Mouse (Mus musculus) forebrain, embryonic 14.5 days (tissue): ENCODE measurements around the gene Gnao1. TPM values are rescaled to one million over a fixed set of nuclear protein-coding genes. Genes with fewer than 3 reads are reported as not detected.
A peak's percentile ranks its signal among the peaks of the same experiment; 100 is the strongest.

ENCODE experiments used
- ATAC-seq: fragments of 200-750 bp; cut with Nextera tagmentation; 2 replicates; pipeline ENCODE4 v1.8.0; 2017; ENCODE audit warnings: mild to moderate bottlenecking, moderate library complexity
- DNase-seq: peaks from one replicate; pipeline ENCODE4 v3.0.0-alpha.2; 2015; ENCODE audit warnings: low spot score
- H3K27ac ChIP-seq: fragments of 300-500 bp; sonication (generic); 2 replicates; pipeline ENCODE4 v1.5.1; 2014; ENCODE audit warnings: low read depth, mild to moderate bottlenecking, control low read depth, low read length, moderate library complexity
- H3K27me3 ChIP-seq: fragments of 300-500 bp; sonication (generic); replicated peaks from 2 replicates; pipeline ENCODE4 v1.6.1; 2014; ENCODE audit warnings: low read length, control low read depth, mixed read lengths; ENCODE audit not compliant: control insufficient read depth, insufficient read depth
- H3K36me3 ChIP-seq: fragments of 300-500 bp; sonication (generic); 2 replicates; pipeline ENCODE4 v1.6.1; 2014; ENCODE audit warnings: low read length, control low read depth; ENCODE audit not compliant: control insufficient read depth, insufficient read depth
- H3K4me1 ChIP-seq: fragments of 300-500 bp; sonication (generic); 2 replicates; pipeline ENCODE4 v1.6.1; 2014; ENCODE audit warnings: antibody characterized with exemption, low read length, control low read depth; ENCODE audit not compliant: control insufficient read depth, insufficient read depth
- H3K4me2 ChIP-seq: fragments of 300-500 bp; sonication (generic); 2 replicates; pipeline ENCODE4 v1.6.1; 2014; ENCODE audit warnings: mild to moderate bottlenecking, control low read depth, low read length
- H3K4me3 ChIP-seq: fragments of 300-500 bp; sonication (generic); 2 replicates; pipeline ENCODE4 v1.5.1; 2014; ENCODE audit warnings: low read depth, low read length, control low read depth
- H3K9ac ChIP-seq: fragments of 300-500 bp; sonication (generic); 2 replicates; pipeline ENCODE4 v1.6.1; 2014; ENCODE audit warnings: mild to moderate bottlenecking, low read length, control low read depth, moderate library complexity
- H3K9me3 ChIP-seq: fragments of 300-500 bp; sonication (generic); replicated peaks from 2 replicates; pipeline ENCODE4 v1.6.1; 2016; ENCODE audit warnings: low read length, control low read depth, mixed read lengths; ENCODE audit not compliant: control insufficient read depth
- WGBS: fragments of 180-500 bp; shearing (Covaris S2); extraction: QIAGEN DNeasy Blood & Tissue Kit; methylation state at CpG from one replicate; pipeline ENCODE4 v1.1.7; 2014; 5-methylcytosine and 5-hydroxymethylcytosine counted together
- polyA plus RNA-seq: library from polyadenylated mRNA; unstranded; fragments of >200 nt; fragmentation: Nextera tagmentation; extraction: Ambion mirVana; gene quantifications from 2 replicates; pipeline ENCODE4 v1.2.1, GENCODE M21; 2014

Gnao1 gene
- polyA plus RNA-seq, 1 experiment from 2014 or later, result 107 TPM

GRCm38 (mm10) chr8:93960909-93961308, 151.1 kb downstream of the Gnao1 start:
- 92% methylated on average over 6 of the region's 6 CpGs for WGBS

DNA sequence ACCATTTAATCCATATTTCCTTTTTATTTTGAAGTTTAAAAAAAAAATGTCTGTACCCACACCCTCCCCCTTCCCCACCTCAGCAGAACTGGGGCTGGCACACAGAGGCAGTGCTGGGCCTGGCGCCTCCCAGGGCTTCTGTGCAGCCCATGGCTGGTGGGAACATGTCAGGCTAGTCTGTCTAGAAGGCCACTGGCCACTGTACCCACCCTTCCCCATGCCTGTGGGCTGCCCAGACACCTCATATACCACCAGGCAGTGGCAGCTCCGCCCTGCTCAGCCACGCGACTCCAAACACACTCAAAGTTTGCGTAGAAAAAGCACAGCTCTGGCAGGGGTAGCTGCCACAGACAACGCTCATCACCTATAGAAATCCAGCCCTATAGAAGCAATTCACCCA, 158.5 kb downstream of the Gnao1 start:
- 80% methylated on average over 6 of the region's 6 CpGs for WGBS
- no peaks in the 10 kb centered on the region for H3K9me3 ChIP-seq
- ATAC-seq (no peak; the same call in 1 of the 2 replicates), DNase-seq (no peak)
- no peaks in the 10 kb centered on the region for H3K4me1 ChIP-seq
- H3K4me3 ChIP-seq, result no peak overlapping the region
- no peak overlapping the region for H3K9ac ChIP-seq
- H3K27ac ChIP-seq, result no peak overlapping the region
- H3K4me2 ChIP-seq, result no peak overlapping the region
- H3K36me3 ChIP-seq, result peaks cover 81% of the 10 kb centered on the region
- no peaks in the 10 kb centered on the region for H3K27me3 ChIP-seq

More at GRCm38 (mm10) chr8:93960909-93961308, 151.1 kb downstream of the Gnao1 start:
- H3K27ac ChIP-seq, result no peak overlapping the region
- H3K4me2 ChIP-seq, result no peak overlapping the region
- H3K9ac ChIP-seq, result no peak overlapping the region
- ATAC-seq (no peak), DNase-seq (no peak)
- H3K27me3 ChIP-seq, result no peaks in the 10 kb centered on the region
- no peak overlapping the region for H3K4me3 ChIP-seq
- no peaks in the 10 kb centered on the region for H3K9me3 ChIP-seq
- no peaks in the 10 kb centered on the region for H3K4me1 ChIP-seq
- H3K36me3 ChIP-seq, result peaks cover 86% of the 10 kb centered on the region

- no peak for DNase-seq
These were observed 160.0 kb downstream of the Gnao1 start for GRCm38 (mm10) chr8:93969626-93970340.

GRCm38 (mm10) chr8:93971451-93971850, 161.7 kb downstream of the Gnao1 start:
- ATAC-seq (no peak), DNase-seq (no peak)
- WGBS, result 95% methylated on average over 10 of the region's 10 CpGs
- Histone ChIP-seq H3K4me1 (no peaks in the 10 kb centered on the region), H3K27me3 (no peaks in the 10 kb centered on the region), H3K4me2 (no peak overlapping the region), H3K9ac (no peak overlapping the region), H3K36me3 (peaks cover 80% of the 10 kb centered on the region), H3K9me3 (no peaks in the 10 kb centered on the region), H3K27ac (no peak overlapping the region), H3K4me3 (no peak overlapping the region)

More at GRCm38 (mm10) chr8:93969626-93970340, 160.0 kb downstream of the Gnao1 start:
- H3K9ac ChIP-seq, result no peak overlapping the region
- peaks cover 81% of the 10 kb centered on the region for H3K36me3 ChIP-seq
- H3K4me2 ChIP-seq, result no peak overlapping the region
- peak overlapping the region; percentile 41; the same call in 1 of the 2 replicates for H3K27ac ChIP-seq
- WGBS, result 86% methylated on average over 7 of the region's 7 CpGs
- no peaks in the 10 kb centered on the region for H3K27me3 ChIP-seq
- H3K9me3 ChIP-seq, result no peaks in the 10 kb centered on the region
- no peak for ATAC-seq
- no peaks in the 10 kb centered on the region for H3K4me1 ChIP-seq
- H3K4me3 ChIP-seq, result no peak overlapping the region

DNA sequence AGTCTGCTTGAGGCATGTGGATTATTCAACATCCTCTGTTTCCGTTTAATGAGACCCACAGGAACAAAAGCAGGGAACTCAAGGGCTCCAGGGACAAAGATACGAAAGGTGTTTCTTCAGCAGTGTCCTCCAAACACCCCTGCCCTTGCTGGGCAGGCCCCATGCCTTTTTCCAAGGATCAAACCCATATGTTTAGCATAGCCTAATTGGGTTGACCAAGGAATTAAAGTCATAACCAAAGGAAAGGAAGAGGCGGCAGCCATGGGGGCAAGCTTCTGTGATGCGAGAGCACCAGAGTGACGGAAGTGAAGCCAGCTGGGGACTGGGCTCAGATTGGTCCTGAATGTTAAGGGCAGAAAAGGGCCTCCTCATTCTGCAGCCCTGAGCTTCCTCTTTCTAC, 162.4 kb downstream of the Gnao1 start:
- Histone ChIP-seq H3K27me3 (no peaks in the 10 kb centered on the region), H3K27ac (no peak overlapping the region), H3K9me3 (no peaks in the 10 kb centered on the region), H3K36me3 (peaks cover 78% of the 10 kb centered on the region), H3K4me3 (no peak overlapping the region), H3K4me2 (no peak overlapping the region), H3K9ac (no peak overlapping the region), H3K4me1 (no peaks in the 10 kb centered on the region)
- no peak for ATAC-seq
- DNase-seq, result no peak
- 77% methylated on average over 5 of the region's 5 CpGs for WGBS

- WGBS, result 85% methylated on average over 14 of the region's 14 CpGs
- H3K4me3 ChIP-seq, result no peak overlapping the region
- H3K27ac ChIP-seq, result no peak overlapping the region
- H3K9me3 ChIP-seq, result no peaks in the 10 kb centered on the region
- DNase-seq (no peak), ATAC-seq (0 out of 2 replicates have a peak, but pooled peaks have one; percentile 14)
- H3K36me3 ChIP-seq, result peaks cover 75% of the 10 kb centered on the region
- no peaks in the 10 kb centered on the region for H3K27me3 ChIP-seq
- H3K4me2 ChIP-seq, result no peak overlapping the region
- no peak overlapping the region for H3K9ac ChIP-seq
- H3K4me1 ChIP-seq, result no peaks in the 10 kb centered on the region
These were observed 163.4 kb downstream of the Gnao1 start for GRCm38 (mm10) chr8:93972971-93973734.

GRCm38 (mm10) chr8:93973831-93974375, 164.1 kb downstream of the Gnao1 start:
- WGBS, result 96% methylated on average over 13 of the region's 13 CpGs
- Histone ChIP-seq H3K4me2 (no peak overlapping the region), H3K4me1 (no peaks in the 10 kb centered on the region), H3K9ac (no peak overlapping the region), H3K9me3 (no peaks in the 10 kb centered on the region), H3K27ac (no peak overlapping the region), H3K27me3 (no peaks in the 10 kb centered on the region), H3K4me3 (no peak overlapping the region), H3K36me3 (peaks cover 77% of the 10 kb centered on the region)
- DNase-seq (no peak), ATAC-seq (no peak)

DNA sequence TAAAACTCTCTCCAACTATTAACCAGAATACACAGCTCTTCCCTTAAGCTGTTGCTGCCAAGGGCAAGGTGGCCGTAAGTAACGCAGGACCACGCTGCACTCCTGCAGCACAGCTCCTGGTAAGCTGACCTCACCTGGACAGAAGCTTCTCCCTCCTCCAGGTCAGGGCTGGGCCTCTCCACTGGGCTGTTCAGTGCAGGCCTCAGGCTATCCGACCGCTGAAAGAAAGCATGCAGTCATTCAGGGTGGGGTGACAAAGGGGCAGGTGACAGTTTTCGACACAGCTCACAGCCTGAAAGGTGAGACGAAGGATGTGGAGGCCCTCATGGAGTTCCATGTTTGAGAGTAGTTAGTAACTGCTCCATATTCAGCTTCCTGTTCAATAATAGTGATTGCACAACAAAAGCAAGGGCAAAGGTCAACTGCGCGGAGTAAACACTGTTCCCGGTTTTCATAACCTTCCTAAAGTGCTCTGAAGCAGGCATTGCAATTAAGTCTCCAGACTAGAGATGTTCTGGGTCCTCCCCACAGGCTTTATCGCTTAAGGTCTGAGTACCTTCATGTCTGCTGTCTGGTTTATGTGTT, 164.9 kb downstream of the Gnao1 start:
- Histone ChIP-seq H3K4me1 (no peaks in the 10 kb centered on the region), H3K4me3 (no peak overlapping the region), H3K9me3 (no peaks in the 10 kb centered on the region), H3K9ac (no peak overlapping the region), H3K36me3 (peaks cover 85% of the 10 kb centered on the region), H3K4me2 (no peak overlapping the region), H3K27me3 (no peaks in the 10 kb centered on the region), H3K27ac (no peak overlapping the region)
- ATAC-seq (no peak), DNase-seq (no peak)
- WGBS, result 88% methylated on average over 11 of the region's 11 CpGs
